ENCODE assay signal across 8 mouse cellular contexts in the genomic region with DNA sequence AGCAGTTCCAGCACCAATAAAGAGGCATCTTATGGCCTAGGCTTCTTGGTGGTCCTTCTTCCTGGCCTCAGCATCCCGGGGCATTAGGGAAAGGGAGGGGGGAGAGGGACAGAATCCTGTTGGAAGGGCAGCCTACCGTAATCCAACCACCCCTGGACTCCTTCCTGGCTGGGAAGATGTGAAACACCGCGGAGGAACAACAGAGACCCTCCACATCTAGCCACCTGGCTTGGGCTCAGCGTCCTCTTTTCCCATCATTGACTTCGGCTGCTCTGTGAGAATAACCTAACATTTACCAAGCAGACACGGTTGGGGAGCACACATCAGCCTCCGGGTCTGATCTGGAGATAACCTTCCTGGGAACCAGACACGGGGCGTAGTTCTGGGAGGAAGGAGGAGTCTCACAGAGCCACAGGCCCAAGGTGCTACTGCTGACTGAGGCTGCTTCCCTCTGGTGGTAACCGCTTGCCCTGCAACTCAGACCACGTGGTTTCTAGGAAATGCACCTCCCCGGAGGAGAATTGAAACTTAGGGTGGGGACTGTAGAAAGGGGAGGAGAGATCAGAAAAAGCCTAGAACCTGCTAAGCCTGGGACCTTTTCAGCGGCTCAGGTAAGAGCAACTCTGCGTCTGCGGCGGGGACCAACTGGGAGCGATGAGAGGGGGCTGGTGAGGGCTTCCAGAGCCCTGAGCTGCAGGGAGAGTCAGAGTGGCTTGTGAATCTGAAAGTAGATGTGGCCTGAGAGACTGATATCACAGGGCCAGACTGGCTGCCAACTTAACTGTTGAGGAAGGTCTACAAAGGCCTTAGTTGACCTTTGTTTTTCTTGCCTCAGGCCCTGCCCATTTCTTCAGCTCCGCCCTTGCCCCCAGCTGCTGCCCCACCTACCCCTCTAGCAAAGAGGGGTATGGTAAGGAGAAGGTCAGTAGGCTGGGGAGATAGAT. TPM values are rescaled to one million over a fixed set of nuclear protein-coding genes. Genes with fewer than 3 reads are reported as not detected.
A peak's percentile ranks its signal among the peaks of the same experiment; 100 is the strongest.
DNase-seq lines count a peak whose midpoint lies in the region; ATAC-seq and TF ChIP-seq lines count a peak whose summit lies in the region.

No protein-coding gene starts in this region.

- no peaks in the 10 kb centered on the region for H3K9me3 ChIP-seq in G1E (replicated peaks)
- no peaks in the 10 kb centered on the region for H3K9me3 ChIP-seq in forebrain, embryonic 16.5 days (ENCODE audit: control insufficient read depth, low read length)
- no peaks in the 10 kb centered on the region for H3K9me3 ChIP-seq in lung, embryonic 14.5 days (ENCODE audit: low read depth, low read length)

- peak; percentile 74 for DNase-seq in G1E (ENCODE audit: low spot score)
- peak; percentile 81 to 91 for DNase-seq in cerebellum, adult 18-20 months
- DNase-seq in heart, postnatal 36 days = peak; percentile 90 to 93
- peak; percentile 85 to 86 for DNase-seq in layer of hippocampus, adult 2 months (ENCODE audit: low spot score in 2 of 2)
- DNase-seq in lung, embryonic 14.5 days = peak; percentile 94
- DNase-seq in thymus, adult 2 months = peak; percentile 97

- peaks cover 87% of the 10 kb centered on the region for H3K36me3 ChIP-seq in G1E (replicated peaks)
- H3K36me3 ChIP-seq in forebrain, embryonic 16.5 days (ENCODE audit: control insufficient read depth, insufficient read depth) = peaks cover 25% of the 10 kb centered on the region
- peaks cover 67% of the 10 kb centered on the region for H3K36me3 ChIP-seq in lung, embryonic 14.5 days (ENCODE audit: insufficient read depth)
- peaks cover 49% of the 10 kb centered on the region for H3K36me3 ChIP-seq in thymus, adult 2 months (ENCODE audit: control insufficient read depth, insufficient read depth, low read length)

- peak overlapping the region; percentile 71 for H3K4me3 ChIP-seq in G1E (ENCODE audit: low read depth, low read length)
- H3K4me3 ChIP-seq in forebrain, embryonic 16.5 days (replicated peaks; ENCODE audit: low read length) = peak overlapping the region; percentile 28
- H3K4me3 ChIP-seq in layer of hippocampus, adult 2 months = peak overlapping the region; percentile 52
- H3K4me3 ChIP-seq in lung, embryonic 14.5 days (ENCODE audit: low read depth, low read length) = peak overlapping the region; percentile 32
- peak overlapping the region; percentile 44 for H3K4me3 ChIP-seq in olfactory bulb, adult 2 months (ENCODE audit: insufficient read depth, low read depth, low read length)
- peak overlapping the region; percentile 64 for H3K4me3 ChIP-seq in thymus, adult 2 months (ENCODE audit: control insufficient read depth, insufficient read depth, low read length)

- no peak overlapping the region; the same call in 1 of the 2 replicates for H3K27ac ChIP-seq in forebrain, embryonic 16.5 days (ENCODE audit: low read length)
- peak overlapping the region; percentile 81 for H3K27ac ChIP-seq in layer of hippocampus, adult 2 months
- peak overlapping the region; percentile 77 for H3K27ac ChIP-seq in lung, embryonic 14.5 days (ENCODE audit: low read depth)
- H3K27ac ChIP-seq in olfactory bulb, adult 2 months (ENCODE audit: insufficient read depth, low read depth, low read length) = peak overlapping the region; percentile 56
- H3K27ac ChIP-seq in thymus, adult 2 months (ENCODE audit: control insufficient read depth, insufficient read depth, low read length) = peak overlapping the region; percentile 92

- no peaks in the 10 kb centered on the region for H3K27me3 ChIP-seq in G1E (ENCODE audit: insufficient read depth, low read length)
- no peaks in the 10 kb centered on the region for H3K27me3 ChIP-seq in forebrain, embryonic 16.5 days (replicated peaks; ENCODE audit: control insufficient read depth, insufficient read depth, low read length)
- H3K27me3 ChIP-seq in lung, embryonic 14.5 days (ENCODE audit: insufficient read depth, low read length) = no peaks in the 10 kb centered on the region
- H3K27me3 ChIP-seq in thymus, adult 2 months (ENCODE audit: control insufficient read depth, insufficient read depth, low read length) = no peaks in the 10 kb centered on the region

- peak overlapping the region; percentile 27; the same call in 1 of the 2 replicates for H3K9ac ChIP-seq in forebrain, embryonic 16.5 days (replicated peaks; ENCODE audit: low read depth, low read length)
- peak overlapping the region; percentile 53 for H3K9ac ChIP-seq in lung, embryonic 14.5 days

- intact Hi-C loops in heart, postnatal 36 days (cut with DNase I) = loop anchor here (2.0 kb wide), 2 partner anchors 27 to 105 kb away; no protein-coding TSS in a partner anchor

- WGBS in forebrain, embryonic 16.5 days = 20% methylated on average over 19 of the region's 19 CpGs
- 15% methylated on average over 19 of the region's 19 CpGs for WGBS in lung, embryonic 14.5 days
- WGBS in olfactory bulb, adult 2 months = 17% methylated on average over 19 of the region's 19 CpGs
- 2% methylated on average over 19 of the region's 19 CpGs for WGBS in thymus, adult 2 months

- 0 out of 2 replicates have a peak, but pooled peaks have one; percentile 12 for TF ChIP-seq POLR2A in olfactory bulb, adult 2 months (IDR thresholded peaks at IDR 0.05; ENCODE audit: insufficient read depth, low read depth, low read length)
- TF ChIP-seq POLR2A in thymus, adult 2 months (IDR thresholded peaks at IDR 0.05; ENCODE audit: control insufficient read depth, extremely low read depth, insufficient read depth, low read length, poor library complexity) = 0 out of 2 replicates have a peak, but pooled peaks have one; percentile 42

- peak; percentile 90 for ATAC-seq in G1E (ENCODE audit: extremely low read depth, insufficient number of reproducible peaks, low FRiP score, poor library complexity, severe bottlenecking)
- ATAC-seq in forebrain, embryonic 16.5 days = peak; percentile 90
- ATAC-seq in lung, embryonic 14.5 days (ENCODE audit: insufficient read depth) = peak; percentile 92

- TF ChIP-seq CTCF in G1E (IDR thresholded peaks at IDR 0.05; ENCODE audit: low read depth, low read length) = peak; percentile 84
- peak; percentile 93 for TF ChIP-seq CTCF in layer of hippocampus, adult 2 months (conservative IDR thresholded peaks at IDR 0.05)
- TF ChIP-seq CTCF in lung, embryonic 14.5 days (IDR thresholded peaks at IDR 0.05; ENCODE audit: low read depth) = peak; percentile 93
- TF ChIP-seq CTCF in olfactory bulb, adult 2 months (IDR thresholded peaks at IDR 0.05; ENCODE audit: insufficient read depth, low read depth, low read length) = peak; percentile 84
- TF ChIP-seq CTCF in thymus, adult 2 months (IDR thresholded peaks at IDR 0.05; ENCODE audit: borderline replicate concordance, control insufficient read depth, extremely low read depth, insufficient read depth, low read length, poor library complexity) = peak; percentile 77; the same call in 1 of the 2 replicates

- H3K4me2 ChIP-seq in forebrain, embryonic 16.5 days (ENCODE audit: low read length) = peak overlapping the region; percentile 46
- H3K4me2 ChIP-seq in lung, embryonic 14.5 days = peak overlapping the region; percentile 62

- peaks cover 77% of the 10 kb centered on the region for H3K4me1 ChIP-seq in G1E (ENCODE audit: insufficient read depth, low read depth, low read length)
- H3K4me1 ChIP-seq in forebrain, embryonic 16.5 days (replicated peaks; ENCODE audit: control insufficient read depth, insufficient read depth, low read length) = peaks cover 4% of the 10 kb centered on the region
- H3K4me1 ChIP-seq in lung, embryonic 14.5 days (ENCODE audit: insufficient read depth) = 0 out of 2 replicates have a peak, but pooled peaks cover 4% of the 10 kb centered on the region
- peaks cover 8% of the 10 kb centered on the region for H3K4me1 ChIP-seq in olfactory bulb, adult 2 months (ENCODE audit: control insufficient read depth, insufficient read depth, low read length)
- peaks cover 31% of the 10 kb centered on the region for H3K4me1 ChIP-seq in thymus, adult 2 months (replicated peaks; ENCODE audit: control insufficient read depth, insufficient read depth, low read length)

RNA-seq across cellular contexts. Expression of a gene that starts 0.5 kb away (rescaled TPM):
- total RNA-seq in G1E (2014; fragmentation: Nextera tagmentation) = 25.3 and 31.2 TPM in 2 replicates
- total RNA-seq in G1E (2017) = 37.8 and 39.6 TPM in 2 replicates
- 40.3 and 64.3 TPM in 2 replicates for polyA plus RNA-seq in G1E (2012)
- 7.8 and 11.8 TPM in 2 replicates for polyA plus RNA-seq in forebrain, embryonic 16.5 days (2015; fragmentation: Nextera tagmentation; extraction: Ambion mirVana)
- 10 to 100 TPM; 10.6 to 17.7 TPM for total RNA-seq in heart, postnatal 36 days (2021)
- total RNA-seq in layer of hippocampus, adult 2 months (2021) = 10 to 100 TPM; 11.6 to 12.1 TPM
- 8.9 and 9.0 TPM in 2 replicates for polyA plus RNA-seq in lung, embryonic 14.5 days (2014; fragmentation: Nextera tagmentation; extraction: Ambion mirVana)
- polyA plus RNA-seq in olfactory bulb, adult 2 months (2012; ENCODE audit: insufficient read depth, insufficient read length, low replicate concordance, missing spikeins) = not detected in 2 replicates
- 135 and 162 TPM in 2 replicates for polyA plus RNA-seq in thymus, adult 2 months (2012; rRNA removed)

RNA-seq across cellular contexts. Expression of a gene that starts 12.4 kb away (rescaled TPM):
- total RNA-seq in G1E (2014; fragmentation: Nextera tagmentation) (23.7 and 43.9 TPM in 2 replicates), G1E (2017) (11.8 and 12.6 TPM in 2 replicates)
- 34.2 and 35.1 TPM in 2 replicates for polyA plus RNA-seq in G1E (2012)
- polyA plus RNA-seq in forebrain, embryonic 16.5 days (2015; fragmentation: Nextera tagmentation; extraction: Ambion mirVana) = 16.9 and 22.5 TPM in 2 replicates
- total RNA-seq in heart, postnatal 36 days (2021) = 10 to 100 TPM; 29.1 to 35.0 TPM
- total RNA-seq in layer of hippocampus, adult 2 months (2021) = 10 to 100 TPM; 46.3 to 47.0 TPM
- polyA plus RNA-seq in lung, embryonic 14.5 days (2014; fragmentation: Nextera tagmentation; extraction: Ambion mirVana) = 14.4 and 16.9 TPM in 2 replicates
- not detected in 2 replicates for polyA plus RNA-seq in olfactory bulb, adult 2 months (2012; ENCODE audit: insufficient read depth, insufficient read length, low replicate concordance, missing spikeins)
- 84.0 and 89.3 TPM in 2 replicates for polyA plus RNA-seq in thymus, adult 2 months (2012; rRNA removed)

RNA-seq across cellular contexts. Expression of a gene that starts 13.0 kb away (rescaled TPM):
- total RNA-seq in G1E (2014; fragmentation: Nextera tagmentation) (59.4 and 109 TPM in 2 replicates), G1E (2017) (163 and 165 TPM in 2 replicates)
- 33.4 and 50.8 TPM in 2 replicates for polyA plus RNA-seq in G1E (2012)
- 179 and 182 TPM in 2 replicates for polyA plus RNA-seq in forebrain, embryonic 16.5 days (2015; fragmentation: Nextera tagmentation; extraction: Ambion mirVana)
- 100 to 1,000 TPM; 103 to 107 TPM for total RNA-seq in heart, postnatal 36 days (2021)
- total RNA-seq in layer of hippocampus, adult 2 months (2021) = 10 to 100 TPM; 45.2 to 60.4 TPM
- polyA plus RNA-seq in lung, embryonic 14.5 days (2014; fragmentation: Nextera tagmentation; extraction: Ambion mirVana) = 228 and 242 TPM in 2 replicates
- not detected in 2 replicates for polyA plus RNA-seq in olfactory bulb, adult 2 months (2012; ENCODE audit: insufficient read depth, insufficient read length, low replicate concordance, missing spikeins)
- polyA plus RNA-seq in thymus, adult 2 months (2012; rRNA removed) = 98.7 and 104 TPM in 2 replicates

RNA-seq across cellular contexts. Expression of a gene that starts 13.9 kb away (rescaled TPM):
- total RNA-seq in G1E (2014; fragmentation: Nextera tagmentation) (123 and 137 TPM in 2 replicates), G1E (2017) (89.9 and 103 TPM in 2 replicates)
- 80.7 and 144 TPM in 2 replicates for polyA plus RNA-seq in G1E (2012)
- polyA plus RNA-seq in forebrain, embryonic 16.5 days (2015; fragmentation: Nextera tagmentation; extraction: Ambion mirVana) = 9.4 and 11.3 TPM in 2 replicates
- total RNA-seq in heart, postnatal 36 days (2021) = under 1 TPM; 0.11 to 0.19 TPM
- 1 to 10 TPM; 1.9 to 2.5 TPM for total RNA-seq in layer of hippocampus, adult 2 months (2021)
- polyA plus RNA-seq in lung, embryonic 14.5 days (2014; fragmentation: Nextera tagmentation; extraction: Ambion mirVana) = 8.5 and 14.2 TPM in 2 replicates
- polyA plus RNA-seq in olfactory bulb, adult 2 months (2012; ENCODE audit: insufficient read depth, insufficient read length, low replicate concordance, missing spikeins) = not detected in 2 replicates
- 2.9 and 3.7 TPM in 2 replicates for polyA plus RNA-seq in thymus, adult 2 months (2012; rRNA removed)

RNA-seq across cellular contexts. Expression of a gene that starts 18.8 kb away (rescaled TPM):
- total RNA-seq in G1E (2014; fragmentation: Nextera tagmentation) (16.7 and 20.0 TPM in 2 replicates), G1E (2017) (17.9 and 23.6 TPM in 2 replicates)
- polyA plus RNA-seq in G1E (2012) = 19.5 and 20.2 TPM in 2 replicates
- 12.9 and 23.4 TPM in 2 replicates for polyA plus RNA-seq in forebrain, embryonic 16.5 days (2015; fragmentation: Nextera tagmentation; extraction: Ambion mirVana)
- total RNA-seq in heart, postnatal 36 days (2021) = 10 to 100 TPM; 59.7 to 63.2 TPM
- total RNA-seq in layer of hippocampus, adult 2 months (2021) = 10 to 100 TPM; 43.5 to 49.7 TPM
- 2.1 and 2.4 TPM in 2 replicates for polyA plus RNA-seq in lung, embryonic 14.5 days (2014; fragmentation: Nextera tagmentation; extraction: Ambion mirVana)
- not detected in 2 replicates for polyA plus RNA-seq in olfactory bulb, adult 2 months (2012; ENCODE audit: insufficient read depth, insufficient read length, low replicate concordance, missing spikeins)
- 7.4 and 13.4 TPM in 2 replicates for polyA plus RNA-seq in thymus, adult 2 months (2012; rRNA removed)

Comparison
In these comparisons a context has a peak if more than half of its experiments do, and no peak if none do; other contexts are left out.
1. RNA of a gene that starts 12.4 kb away (polyA plus RNA-seq): 84.0 to 89.3 TPM in thymus, adult 2 months, 34.2 to 35.1 TPM in G1E, 16.9 to 22.5 TPM in forebrain, embryonic 16.5 days and 14.4 to 16.9 TPM in lung, embryonic 14.5 days; not detected in olfactory bulb, adult 2 months; every median in the first group is over 10 times any median in the second.
2. Peak in every context shown above with its lines, with median percentiles within 50 percentile points of each other: ATAC-seq, DNase-seq, H3K4me3 ChIP-seq and CTCF ChIP-seq.